Mouse (Mus musculus) ES-E14 (cell line): Measurements from ENCODE around the gene Ccdc28b. TPM values are rescaled to one million over a fixed set of nuclear protein-coding genes. Genes with fewer than 3 reads are reported as not detected.

Experiments used
- DNase-seq: peaks from one replicate; pipeline ENCODE4 v3.0.0-alpha.2; 2013; ENCODE audit warnings: low read depth, low spot score
- H3K27ac ChIP-seq: 2 replicates; pipeline ENCODE4 v1.5.1; 2012; ENCODE audit warnings: low read depth, mild to moderate bottlenecking, low read length, moderate library complexity, mixed read lengths; ENCODE audit not compliant: poor library complexity, insufficient read depth, severe bottlenecking
- H3K36me3 ChIP-seq: 2 replicates; pipeline ENCODE4 v1.6.1; 2012; ENCODE audit warnings: mild to moderate bottlenecking, low read length, moderate library complexity, mixed read lengths; ENCODE audit not compliant: control insufficient read depth, poor library complexity, insufficient read depth, severe bottlenecking
- H3K4me1 ChIP-seq, 2 experiments: fragments of 150-350 bp in 1 of 2; sonication (generic) in 1 of 2; 2 replicates each; pipeline ENCODE4 v1.6.1; 2012; ENCODE audit warnings: low read length in 2 of 2, mild to moderate bottlenecking in 1 of 2, mixed read lengths in 1 of 2; ENCODE audit not compliant: control insufficient read depth in 2 of 2, insufficient read depth in 2 of 2, poor library complexity in 1 of 2
- H3K4me3 ChIP-seq, 2 experiments: fragments of 150-350 bp in 1 of 2; sonication (generic) in 1 of 2; 2 replicates each; pipeline ENCODE4 v1.5.1; 2012; ENCODE audit warnings: low read length in 2 of 2, low read depth in 1 of 2, mild to moderate bottlenecking in 1 of 2, mixed read lengths in 1 of 2; ENCODE audit not compliant: insufficient read depth in 1 of 2, poor library complexity in 1 of 2, severe bottlenecking in 1 of 2
- H3K9ac ChIP-seq: 2 replicates; pipeline ENCODE4 v1.6.1; 2012; ENCODE audit warnings: low read depth, mild to moderate bottlenecking, low read length, mixed read lengths; ENCODE audit not compliant: poor library complexity, insufficient read depth, severe bottlenecking
- H3K9me3 ChIP-seq: fragments of 150-350 bp; sonication (generic); 2 replicates; pipeline ENCODE4 v1.6.1; 2012; ENCODE audit warnings: low read depth, mild to moderate bottlenecking, low read length; ENCODE audit not compliant: control insufficient read depth, insufficient read depth
- CHD2 ChIP-seq: IDR thresholded peaks from 2 replicates; pipeline ENCODE4 v1.6.1; 2014; ENCODE audit warnings: mild to moderate bottlenecking, low read depth, low read length, inconsistent platforms
- HCFC1 ChIP-seq: IDR thresholded peaks from 2 replicates; pipeline ENCODE4 v1.6.1; 2012; ENCODE audit warnings: low read length, inconsistent platforms, borderline replicate concordance; ENCODE audit not compliant: insufficient read depth
- MAFK ChIP-seq: IDR thresholded peaks from 2 replicates; pipeline ENCODE4 v1.6.1; 2014; ENCODE audit warnings: mild to moderate bottlenecking, low read depth, low read length, inconsistent platforms; ENCODE audit not compliant: insufficient read depth
- ZC3H11A ChIP-seq: IDR thresholded peaks from 2 replicates; pipeline ENCODE4 v1.6.1; 2012; ENCODE audit warnings: low read depth, mild to moderate bottlenecking, inconsistent platforms, low read length, borderline replicate concordance
- ZNF384 ChIP-seq: IDR thresholded peaks from 2 replicates; pipeline ENCODE4 v1.6.1; 2012; ENCODE audit warnings: low read depth, low read length, inconsistent platforms
- in situ Hi-C, 2 experiments: fragments of 600-800 bp; cut with MboI; formaldehyde crosslinking; loops; one replicate each; pipeline ENCODE4 v1.15.1; 2025; ENCODE audit warnings: low sequenced_read_pairs in 2 of 2, inconsistent platforms in 1 of 2; ENCODE audit not compliant: unreplicated experiment in 2 of 2
- total RNA-seq: library from RNA; depleted of rRNA; stranded (reverse); fragments of 300-350 nt; gene quantifications from 2 replicates; pipeline ENCODE4 v1.2.3, GENCODE M21; 2012

Ccdc28b gene
- total RNA-seq, 1 experiment, result 11.1 TPM

GRCm38 (mm10) chr4:129575171-129575844 is 48.4 kb downstream of the Ccdc28b start:
- H3K9me3 ChIP-seq, result no peaks in the 10 kb centered on the region
- H3K27ac ChIP-seq, result no peak overlapping the region
- no peak overlapping the region for H3K4me3 ChIP-seq
- in situ Hi-C loops, result no loop called here
- H3K36me3 ChIP-seq, result no peaks in the 10 kb centered on the region
- peaks cover 0 to 9% of the 10 kb centered on the region in 2 experiments; a peak in 2 of 4 replicates for H3K4me1 ChIP-seq
- DNase-seq, result no peak
- H3K9ac ChIP-seq, result no peak overlapping the region
- TF ChIP-seq MAFK (no peak), ZC3H11A (no peak), CHD2 (no peak), ZNF384 (no peak), HCFC1 (no peak)

- H3K9me3 ChIP-seq, result no peaks in the 10 kb centered on the region
- TF ChIP-seq CHD2, result no peak
- no peak for TF ChIP-seq HCFC1
- TF ChIP-seq MAFK, result no peak
- no peak for TF ChIP-seq ZNF384
- TF ChIP-seq ZC3H11A, result no peak
- no peak within 1 kb of the TSS for H3K27ac ChIP-seq
- H3K4me1 ChIP-seq, result peaks cover 3 to 13% of the 10 kb centered on the region in 2 experiments; a peak in 2 of 4 replicates
- DNase-seq, result no peak
- H3K36me3 ChIP-seq, result no peaks in the 10 kb centered on the region
- in situ Hi-C loops, result no loop called here
- no peak within 1 kb of the TSS for H3K9ac ChIP-seq
- H3K4me3 ChIP-seq, result no peak within 1 kb of the TSS
Observed at GRCm38 (mm10) chr4:129573430-129573829, 50.3 kb downstream of the Ccdc28b start, which contains the start of gene Lck. Gene Lck (minus strand): TSS chr4:129573641.

- no peak overlapping the region for H3K27ac ChIP-seq
- TF ChIP-seq ZNF384 (no peak), HCFC1 (no peak), ZC3H11A (no peak), MAFK (no peak), CHD2 (no peak)
Observed at GRCm38 (mm10) chr4:129573093-129573370, 50.7 kb downstream of the Ccdc28b start.

GRCm38 (mm10) chr4:129572236-129573092 is 51.3 kb downstream of the Ccdc28b start:
- Histone ChIP-seq H3K36me3 (no peaks in the 10 kb centered on the region), H3K4me3 (no peak overlapping the region), H3K9me3 (no peaks in the 10 kb centered on the region), H3K9ac (no peak overlapping the region), H3K27ac (no peak overlapping the region), H3K4me1 (peaks cover 3 to 13% of the 10 kb centered on the region in 2 experiments; a peak in 2 of 4 replicates)
- in situ Hi-C loops, result no loop called here
- no peak for DNase-seq
- TF ChIP-seq MAFK (no peak), ZNF384 (no peak), ZC3H11A (no peak), CHD2 (no peak), HCFC1 (no peak)

More at GRCm38 (mm10) chr4:129573093-129573370, 50.7 kb downstream of the Ccdc28b start:
- in situ Hi-C loops, result no loop called here
- no peak for DNase-seq
- no peaks in the 10 kb centered on the region for H3K9me3 ChIP-seq
- no peak overlapping the region for H3K9ac ChIP-seq
- no peak overlapping the region for H3K4me3 ChIP-seq
- no peaks in the 10 kb centered on the region for H3K36me3 ChIP-seq
- peaks cover 3 to 13% of the 10 kb centered on the region in 2 experiments; a peak in 2 of 4 replicates for H3K4me1 ChIP-seq
